Mouse (Mus musculus): ENCODE data around the gene Idh2. TPM values are rescaled to one million over a fixed set of nuclear protein-coding genes. Genes with fewer than 3 reads are reported as not detected.

The Idh2 gene
- polyA plus RNA-seq, 1 experiment from 2014 or later, result 546 TPM

DNA sequence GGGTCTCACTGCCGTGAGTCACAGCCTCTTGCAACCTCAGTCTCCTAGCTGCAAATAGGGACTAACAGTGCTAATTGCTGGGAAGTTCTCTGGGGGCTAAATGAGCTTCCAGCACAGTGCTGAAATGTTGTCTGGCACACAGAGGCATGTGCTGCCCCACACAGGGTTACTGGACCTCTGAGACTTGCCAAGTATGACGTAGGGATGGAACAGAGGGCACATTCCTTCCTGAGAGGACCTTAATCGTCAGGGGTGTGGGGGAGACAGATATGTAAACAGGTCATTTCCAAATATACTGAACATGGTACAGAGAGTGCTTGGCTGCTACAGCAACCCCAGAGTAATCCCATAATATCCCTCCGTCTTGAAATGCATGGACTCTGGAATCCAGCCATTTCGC lies 5.9 kb upstream of the Idh2 start:
- peaks cover 18% of the 10 kb centered on the region; the same call in 1 of the 2 replicates for H3K4me1 ChIP-seq
- H3K4me2 ChIP-seq, result no peak overlapping the region
- no peak overlapping the region for H3K4me3 ChIP-seq
- WGBS, result 31% methylated on average over 5 of the region's 5 CpGs
- no peak; the same call in 1 of the 2 replicates for ATAC-seq (ENCODE audit: insufficient number of reproducible peaks, low FRiP score, low TSS enrichment, low read depth)
- no peaks in the 10 kb centered on the region for H3K27me3 ChIP-seq
- no peaks in the 10 kb centered on the region for H3K9me3 ChIP-seq
- H3K27ac ChIP-seq, result 0 out of 2 replicates have a peak overlapping the region, but pooled peaks have one; percentile 40
- H3K9ac ChIP-seq, result no peak overlapping the region
- H3K36me3 ChIP-seq, result no peaks in the 10 kb centered on the region

GRCm38 (mm10) chr7:80119198-80119597 lies 4.0 kb upstream of the Idh2 start:
- Histone ChIP-seq H3K9ac (no peak overlapping the region), H3K9me3 (no peaks in the 10 kb centered on the region), H3K36me3 (no peaks in the 10 kb centered on the region), H3K4me2 (no peak overlapping the region), H3K4me3 (no peak overlapping the region), H3K27ac (no peak overlapping the region), H3K27me3 (no peaks in the 10 kb centered on the region), H3K4me1 (peaks cover 28% of the 10 kb centered on the region; the same call in 1 of the 2 replicates)
- no peak for ATAC-seq (ENCODE audit: insufficient number of reproducible peaks, low FRiP score, low TSS enrichment, low read depth)
- WGBS, result 54% methylated on average over 4 of the region's 4 CpGs

- Histone ChIP-seq H3K4me1 (peaks cover 45% of the 10 kb centered on the region), H3K4me3 (peak overlapping the region; percentile 94), H3K4me2 (peak overlapping the region; percentile 66), H3K27ac (0 out of 2 replicates have a peak overlapping the region, but pooled peaks have one; percentile 97), H3K9ac (no peak overlapping the region), H3K27me3 (no peaks in the 10 kb centered on the region), H3K9me3 (no peaks in the 10 kb centered on the region), H3K36me3 (no peaks in the 10 kb centered on the region)
- ATAC-seq (ENCODE audit: insufficient number of reproducible peaks, low FRiP score, low TSS enrichment, low read depth), result no peak
- WGBS, result 63% methylated on average over 2 of the region's 2 CpGs
Observed at GRCm38 (mm10) chr7:80116158-80116557, 966 bp upstream of the Idh2 start.

GRCm38 (mm10) chr7:80114451-80115223 lies 555 bp downstream of the Idh2 start:
- under 1% methylated on average over 52 of the region's 52 CpGs for WGBS
- H3K9ac ChIP-seq, result peak overlapping the region; percentile 89
- peak overlapping the region; percentile 66 for H3K4me2 ChIP-seq
- peak; percentile 67 for ATAC-seq (ENCODE audit: insufficient number of reproducible peaks, low FRiP score, low TSS enrichment, low read depth)
- H3K9me3 ChIP-seq, result no peaks in the 10 kb centered on the region
- H3K27ac ChIP-seq, result peak overlapping the region; percentile 97
- H3K4me1 ChIP-seq, result peaks cover 47% of the 10 kb centered on the region
- peak overlapping the region; percentile 94 for H3K4me3 ChIP-seq
- H3K36me3 ChIP-seq, result 0 out of 2 replicates have a peak, but pooled peaks cover 3% of the 10 kb centered on the region
- no peaks in the 10 kb centered on the region for H3K27me3 ChIP-seq

GRCm38 (mm10) chr7:80113989-80114388 lies 1.2 kb downstream of the Idh2 start:
- Histone ChIP-seq H3K9ac (peak overlapping the region; percentile 89), H3K27me3 (no peaks in the 10 kb centered on the region), H3K4me1 (peaks cover 47% of the 10 kb centered on the region), H3K4me3 (peak overlapping the region; percentile 94), H3K27ac (peak overlapping the region; percentile 97), H3K4me2 (peak overlapping the region; percentile 66), H3K9me3 (no peaks in the 10 kb centered on the region), H3K36me3 (peaks cover 5% of the 10 kb centered on the region; the same call in 1 of the 2 replicates)
- ATAC-seq (ENCODE audit: insufficient number of reproducible peaks, low FRiP score, low TSS enrichment, low read depth), result no peak
- 10% methylated on average over 10 of the region's 10 CpGs for WGBS

- no peak overlapping the region for H3K27ac ChIP-seq
- H3K36me3 ChIP-seq, result peaks cover 21% of the 10 kb centered on the region
- WGBS, result 72% methylated on average over 9 of the region's 9 CpGs
- no peak overlapping the region for H3K9ac ChIP-seq
- no peak overlapping the region for H3K4me3 ChIP-seq
- no peaks in the 10 kb centered on the region for H3K27me3 ChIP-seq
- H3K4me1 ChIP-seq, result peaks cover 43% of the 10 kb centered on the region
- no peak overlapping the region for H3K4me2 ChIP-seq
- H3K9me3 ChIP-seq, result no peaks in the 10 kb centered on the region
- no peak for ATAC-seq (ENCODE audit: insufficient number of reproducible peaks, low FRiP score, low TSS enrichment, low read depth)
Observed at GRCm38 (mm10) chr7:80111066-80112045, 3.8 kb downstream of the Idh2 start.

DNA sequence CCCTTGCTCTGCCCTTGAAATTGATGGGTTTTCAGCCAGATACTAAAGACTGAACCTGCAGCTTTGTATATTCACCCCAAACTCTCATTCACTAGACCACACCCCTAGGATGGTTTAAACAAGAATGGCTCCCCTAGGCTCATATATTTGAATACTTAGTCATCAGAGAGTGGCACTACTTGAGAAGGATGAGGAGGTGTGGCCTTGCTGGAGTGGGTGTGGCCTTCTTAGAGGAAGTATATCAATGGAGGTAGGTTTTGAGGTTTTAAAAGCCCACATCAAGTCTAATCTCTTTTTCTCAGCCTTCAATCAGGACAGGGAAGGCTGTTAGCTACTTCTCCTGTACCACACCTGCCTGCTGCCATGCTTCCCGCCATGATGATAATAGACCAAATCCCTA lies 8.8 kb downstream of the Idh2 start:
- ATAC-seq (ENCODE audit: insufficient number of reproducible peaks, low FRiP score, low TSS enrichment, low read depth), result no peak

DNA sequence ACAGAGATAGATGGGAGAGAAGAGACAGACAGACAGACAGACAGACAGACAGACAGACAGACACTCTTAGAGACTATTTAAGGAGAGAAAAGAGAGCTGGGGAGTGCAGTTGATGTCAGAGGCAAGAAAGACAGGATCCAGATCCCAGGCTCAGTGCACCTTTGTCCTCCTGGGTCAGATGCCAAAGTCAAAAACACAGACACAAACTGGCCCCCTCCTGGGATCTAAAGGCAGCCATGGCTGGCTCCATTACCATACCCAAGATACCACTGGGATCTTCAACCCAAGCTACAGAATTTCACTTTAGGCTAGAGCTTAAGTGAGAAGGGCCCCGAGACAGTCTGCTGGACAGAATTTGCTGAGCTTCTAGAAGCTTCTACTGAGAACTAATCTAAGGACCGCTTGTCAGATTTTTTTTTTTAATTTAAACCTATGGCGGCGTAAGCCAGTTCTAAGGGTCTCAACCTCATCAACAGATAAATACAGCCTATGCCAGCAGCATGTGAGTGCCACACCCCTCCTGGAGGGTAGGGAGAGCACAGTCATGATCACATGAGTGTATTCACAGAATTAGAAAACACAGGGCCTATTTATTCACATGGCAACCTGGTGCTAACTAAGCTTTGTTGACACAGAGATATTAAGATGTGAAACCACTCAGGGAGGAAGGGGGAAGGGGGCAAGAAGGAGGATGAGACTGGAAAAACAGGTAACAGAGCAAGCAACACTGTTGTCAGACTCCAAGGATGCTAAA lies 9.4 kb downstream of the Idh2 start:
- ATAC-seq (ENCODE audit: insufficient number of reproducible peaks, low FRiP score, low TSS enrichment, low read depth), result no peak
- no peak overlapping the region for H3K4me3 ChIP-seq
- no peaks in the 10 kb centered on the region for H3K27me3 ChIP-seq
- H3K9ac ChIP-seq, result no peak overlapping the region
- 0 out of 2 replicates have a peak, but pooled peaks cover 2% of the 10 kb centered on the region for H3K4me1 ChIP-seq
- peaks cover 47% of the 10 kb centered on the region for H3K36me3 ChIP-seq
- no peak overlapping the region for H3K27ac ChIP-seq
- no peaks in the 10 kb centered on the region for H3K9me3 ChIP-seq
- 92% methylated on average over 4 of the region's 4 CpGs for WGBS
- H3K4me2 ChIP-seq, result no peak overlapping the region

More for the DNA sequence above, 8.8 kb downstream of the Idh2 start:
- Histone ChIP-seq H3K27ac (no peak overlapping the region), H3K36me3 (peaks cover 41% of the 10 kb centered on the region), H3K27me3 (no peaks in the 10 kb centered on the region), H3K9me3 (no peaks in the 10 kb centered on the region), H3K4me3 (no peak overlapping the region), H3K9ac (no peak overlapping the region), H3K4me2 (no peak overlapping the region), H3K4me1 (peaks cover 7% of the 10 kb centered on the region)
- WGBS, result 96% methylated on average over 1 of the region's 1 CpGs

DNA sequence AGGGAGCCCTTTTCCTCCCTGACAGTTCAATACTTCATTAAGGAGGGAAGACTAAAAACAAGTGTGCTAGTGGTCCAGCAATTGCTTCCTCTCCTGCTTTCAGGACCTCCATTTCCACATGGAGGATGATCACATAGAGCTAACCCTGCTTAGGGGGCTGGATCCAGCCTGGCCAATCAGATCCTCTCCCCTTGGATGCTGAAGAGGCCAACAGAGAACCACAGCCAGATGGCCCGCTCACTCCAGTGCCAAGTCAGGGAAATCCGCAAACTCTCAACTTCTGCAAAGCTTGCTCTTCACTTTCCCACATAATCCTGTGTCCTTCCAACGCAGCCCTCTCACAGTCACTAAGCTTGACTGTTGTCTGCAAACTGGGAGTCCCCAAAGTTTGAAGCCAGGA lies 11.9 kb downstream of the Idh2 start:
- peaks cover 62% of the 10 kb centered on the region for H3K36me3 ChIP-seq
- no peak overlapping the region for H3K4me2 ChIP-seq
- H3K4me1 ChIP-seq, result no peaks in the 10 kb centered on the region
- H3K27ac ChIP-seq, result no peak overlapping the region
- no peak overlapping the region for H3K4me3 ChIP-seq
- no peaks in the 10 kb centered on the region for H3K9me3 ChIP-seq
- no peaks in the 10 kb centered on the region for H3K27me3 ChIP-seq
- no peak for ATAC-seq (ENCODE audit: insufficient number of reproducible peaks, low FRiP score, low TSS enrichment, low read depth)
- 78% methylated on average over 3 of the region's 3 CpGs for WGBS
- H3K9ac ChIP-seq, result no peak overlapping the region

DNA sequence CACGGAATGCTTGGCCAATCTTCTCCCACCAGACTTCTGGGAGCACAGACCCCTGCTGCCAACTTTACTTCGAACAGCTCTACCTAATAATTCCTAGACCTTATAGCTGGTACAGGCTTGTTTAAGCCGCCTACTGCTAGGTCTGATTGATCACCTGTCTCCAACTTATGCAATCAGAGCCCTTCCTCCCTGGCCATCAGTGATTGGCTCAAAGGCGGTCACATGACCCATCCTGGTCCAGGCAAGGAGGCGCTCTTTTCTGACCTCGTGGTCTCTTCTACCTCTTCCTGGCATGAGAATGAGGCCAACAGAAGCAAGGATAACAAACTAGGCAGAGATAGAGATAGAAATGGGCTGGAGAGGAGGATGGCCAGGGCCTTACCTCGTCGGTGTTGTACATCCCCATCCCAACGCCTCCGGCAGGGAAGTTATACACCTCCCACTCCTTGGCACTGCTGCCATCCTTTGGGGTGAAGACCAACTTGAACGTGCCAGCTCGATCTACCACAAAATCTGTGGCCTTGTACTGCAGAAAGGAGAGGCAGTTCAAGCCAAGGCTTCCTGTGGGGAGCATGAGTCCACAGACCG lies 16.7 kb downstream of the Idh2 start:
- Histone ChIP-seq H3K9me3 (no peaks in the 10 kb centered on the region), H3K36me3 (peaks cover 98% of the 10 kb centered on the region), H3K9ac (no peak overlapping the region), H3K27me3 (no peaks in the 10 kb centered on the region), H3K4me1 (peaks cover 2% of the 10 kb centered on the region; the same call in 1 of the 2 replicates), H3K27ac (no peak overlapping the region), H3K4me2 (no peak overlapping the region), H3K4me3 (no peak overlapping the region)
- 94% methylated on average over 13 of the region's 13 CpGs for WGBS
- ATAC-seq (ENCODE audit: insufficient number of reproducible peaks, low FRiP score, low TSS enrichment, low read depth), result no peak

All from limb, embryonic 15.5 days (tissue).